25 mouse cellular contexts compared by ENCODE assay signal in genomic region chr2:91664780-91665179, GRCm38 (mm10). TPM values are rescaled to one million over a fixed set of nuclear protein-coding genes. Genes with fewer than 3 reads are reported as not detected.
"Had no signal": no experiment of that assay in that cellular context is flagged by ENCODE, and none has a peak within 500 bp of the region (broad histone marks: within the 10 kb centered on the region; RNA-seq: fewer than 3 reads in every experiment).

No protein-coding gene starts in this region.

- DNase-seq: kidney, adult 8-10 months; kidney, postnatal 10 days; kidney, postnatal 36 days; layer of hippocampus, postnatal 36 days; left cerebral cortex, postnatal 4 days; liver, postnatal 0 days; lung, embryonic 14.5 days; midbrain, embryonic 14.5 days; right cerebral cortex, adult 18-20 months; right cerebral cortex, postnatal 14 days; right cerebral cortex, postnatal 4 days; thymus, adult 2 months; thymus, postnatal 14 days; thymus, postnatal 4 days had no signal

- H3K27ac ChIP-seq: kidney, embryonic 15.5 days; left cerebral cortex, adult 2 months; limb, embryonic 12.5 days; limb, embryonic 15.5 days; liver, embryonic 14.5 days; macrophage; neural tube, embryonic 12.5 days; neural tube, embryonic 15.5 days; stomach, postnatal 0 days had no signal

- ATAC-seq: liver, postnatal 0 days; lung, postnatal 0 days had no signal

- H3K4me3 ChIP-seq: kidney, embryonic 15.5 days; left cerebral cortex, adult 2 months; limb, embryonic 12.5 days; limb, embryonic 15.5 days; neural tube, embryonic 12.5 days; neural tube, embryonic 15.5 days had no signal

- H3K4me1 ChIP-seq: limb, embryonic 12.5 days; limb, embryonic 15.5 days; neural tube, embryonic 12.5 days; neural tube, embryonic 15.5 days had no signal

RNA-seq across cellular contexts. Expression of gene F2, which starts 28.6 kb away (rescaled TPM):
- total RNA-seq: midbrain, postnatal 0 days had no signal
- polyA plus RNA-seq: macrophage had no signal
